Mouse (Mus musculus): ENCODE results near the gene Gm29797. TPM values are rescaled to one million over a fixed set of nuclear protein-coding genes. Genes with fewer than 3 reads are reported as not detected.

The Gm29797 gene
- polyA plus RNA-seq, 1 experiment from 2014 or later = not detected

- no peaks in the 10 kb centered on the region for H3K9me3 ChIP-seq (ENCODE audit: control insufficient read depth, low read length)
- H3K27me3 ChIP-seq (ENCODE audit: control insufficient read depth, insufficient read depth, low read length) = no peaks in the 10 kb centered on the region
- no peak overlapping the region for H3K4me2 ChIP-seq (ENCODE audit: low read depth)
- WGBS = 95% methylated on average over 10 of the region's 10 CpGs
- H3K27ac ChIP-seq (ENCODE audit: low read depth, low read length) = no peak overlapping the region
- no peak overlapping the region for H3K4me3 ChIP-seq (ENCODE audit: low read depth, low read length)
- H3K9ac ChIP-seq (ENCODE audit: low read length) = no peak overlapping the region
- DNase-seq (ENCODE audit: low spot score) (no peak), ATAC-seq (ENCODE audit: insufficient read depth, low FRiP score, low TSS enrichment) (no peak)
- peaks cover 12% of the 10 kb centered on the region for H3K36me3 ChIP-seq (ENCODE audit: control insufficient read depth, insufficient read depth, low read length)
- no peaks in the 10 kb centered on the region for H3K4me1 ChIP-seq (ENCODE audit: control insufficient read depth, insufficient read depth, low read length)
Observed at GRCm38 (mm10) chr2:181648926-181649325, 7.9 kb upstream of the Gm29797 start.

- no peak for DNase-seq (ENCODE audit: low spot score)
- Histone ChIP-seq H3K9ac (ENCODE audit: low read length) (no peak overlapping the region), H3K4me1 (ENCODE audit: control insufficient read depth, insufficient read depth, low read length) (no peaks in the 10 kb centered on the region), H3K9me3 (ENCODE audit: control insufficient read depth, low read length) (no peaks in the 10 kb centered on the region), H3K4me3 (ENCODE audit: low read depth, low read length) (no peak overlapping the region), H3K4me2 (ENCODE audit: low read depth) (no peak overlapping the region), H3K27ac (ENCODE audit: low read depth, low read length) (no peak overlapping the region), H3K27me3 (ENCODE audit: control insufficient read depth, insufficient read depth, low read length) (no peaks in the 10 kb centered on the region), H3K36me3 (ENCODE audit: control insufficient read depth, insufficient read depth, low read length) (peaks cover 20% of the 10 kb centered on the region)
- no peak for ATAC-seq (ENCODE audit: insufficient read depth, low FRiP score, low TSS enrichment)
Observed at GRCm38 (mm10) chr2:181653065-181653464, 3.8 kb upstream of the Gm29797 start.

GRCm38 (mm10) chr2:181653523-181653922, 3.3 kb upstream of the Gm29797 start:
- no peaks in the 10 kb centered on the region for H3K27me3 ChIP-seq (ENCODE audit: control insufficient read depth, insufficient read depth, low read length)
- H3K9ac ChIP-seq (ENCODE audit: low read length) = no peak overlapping the region
- H3K4me1 ChIP-seq (ENCODE audit: control insufficient read depth, insufficient read depth, low read length) = no peaks in the 10 kb centered on the region
- H3K4me3 ChIP-seq (ENCODE audit: low read depth, low read length) = no peak overlapping the region
- peaks cover 20% of the 10 kb centered on the region for H3K36me3 ChIP-seq (ENCODE audit: control insufficient read depth, insufficient read depth, low read length)
- WGBS = 86% methylated on average over 1 of the region's 1 CpGs
- no peak overlapping the region for H3K27ac ChIP-seq (ENCODE audit: low read depth, low read length)
- no peaks in the 10 kb centered on the region for H3K9me3 ChIP-seq (ENCODE audit: control insufficient read depth, low read length)
- DNase-seq (ENCODE audit: low spot score) = no peak
- ATAC-seq (ENCODE audit: insufficient read depth, low FRiP score, low TSS enrichment) = no peak
- H3K4me2 ChIP-seq (ENCODE audit: low read depth) = no peak overlapping the region

GRCm38 (mm10) chr2:181657441-181657840, 607 bp downstream of the Gm29797 start:
- Histone ChIP-seq H3K27ac (ENCODE audit: low read depth, low read length) (no peak overlapping the region), H3K9ac (ENCODE audit: low read length) (no peak overlapping the region), H3K4me3 (ENCODE audit: low read depth, low read length) (no peak overlapping the region), H3K4me2 (ENCODE audit: low read depth) (no peak overlapping the region), H3K9me3 (ENCODE audit: control insufficient read depth, low read length) (no peaks in the 10 kb centered on the region), H3K4me1 (ENCODE audit: control insufficient read depth, insufficient read depth, low read length) (no peaks in the 10 kb centered on the region), H3K36me3 (ENCODE audit: control insufficient read depth, insufficient read depth, low read length) (peaks cover 10% of the 10 kb centered on the region), H3K27me3 (ENCODE audit: control insufficient read depth, insufficient read depth, low read length) (no peaks in the 10 kb centered on the region)
- ATAC-seq (ENCODE audit: insufficient read depth, low FRiP score, low TSS enrichment) = no peak
- no peak for DNase-seq (ENCODE audit: low spot score)
- WGBS = 85% methylated on average over 2 of the region's 2 CpGs

- no peaks in the 10 kb centered on the region for H3K4me1 ChIP-seq (ENCODE audit: control insufficient read depth, insufficient read depth, low read length)
Observed at GRCm38 (mm10) chr2:181658528-181658927, 1.7 kb downstream of the Gm29797 start.

GRCm38 (mm10) chr2:181658930-181659555, 2.2 kb downstream of the Gm29797 start:
- Histone ChIP-seq H3K4me3 (ENCODE audit: low read depth, low read length) (no peak overlapping the region), H3K27me3 (ENCODE audit: control insufficient read depth, insufficient read depth, low read length) (no peaks in the 10 kb centered on the region), H3K9me3 (ENCODE audit: control insufficient read depth, low read length) (no peaks in the 10 kb centered on the region), H3K4me2 (ENCODE audit: low read depth) (no peak overlapping the region), H3K9ac (ENCODE audit: low read length) (no peak overlapping the region), H3K27ac (ENCODE audit: low read depth, low read length) (no peak overlapping the region), H3K36me3 (ENCODE audit: control insufficient read depth, insufficient read depth, low read length) (peaks cover 8% of the 10 kb centered on the region), H3K4me1 (ENCODE audit: control insufficient read depth, insufficient read depth, low read length) (no peaks in the 10 kb centered on the region)
- ATAC-seq (ENCODE audit: insufficient read depth, low FRiP score, low TSS enrichment) (no peak), DNase-seq (ENCODE audit: low spot score) (peak; percentile 37)
- 32% methylated on average over 17 of the region's 17 CpGs for WGBS

More at GRCm38 (mm10) chr2:181658528-181658927, 1.7 kb downstream of the Gm29797 start:
- WGBS = 85% methylated on average over 7 of the region's 7 CpGs
- ATAC-seq (ENCODE audit: insufficient read depth, low FRiP score, low TSS enrichment) = no peak
- Histone ChIP-seq H3K4me3 (ENCODE audit: low read depth, low read length) (no peak overlapping the region), H3K9me3 (ENCODE audit: control insufficient read depth, low read length) (no peaks in the 10 kb centered on the region), H3K4me2 (ENCODE audit: low read depth) (no peak overlapping the region), H3K27me3 (ENCODE audit: control insufficient read depth, insufficient read depth, low read length) (no peaks in the 10 kb centered on the region), H3K36me3 (ENCODE audit: control insufficient read depth, insufficient read depth, low read length) (peaks cover 10% of the 10 kb centered on the region), H3K9ac (ENCODE audit: low read length) (no peak overlapping the region), H3K27ac (ENCODE audit: low read depth, low read length) (no peak overlapping the region)
- DNase-seq (ENCODE audit: low spot score) = no peak

- Histone ChIP-seq H3K27me3 (ENCODE audit: control insufficient read depth, insufficient read depth, low read length) (no peaks in the 10 kb centered on the region), H3K4me3 (ENCODE audit: low read depth, low read length) (no peak overlapping the region), H3K4me2 (ENCODE audit: low read depth) (no peak overlapping the region), H3K36me3 (ENCODE audit: control insufficient read depth, insufficient read depth, low read length) (peaks cover 7% of the 10 kb centered on the region), H3K27ac (ENCODE audit: low read depth, low read length) (no peak overlapping the region), H3K9me3 (ENCODE audit: control insufficient read depth, low read length) (no peaks in the 10 kb centered on the region), H3K4me1 (ENCODE audit: control insufficient read depth, insufficient read depth, low read length) (no peaks in the 10 kb centered on the region), H3K9ac (ENCODE audit: low read length) (no peak overlapping the region)
- WGBS = 15% methylated on average over 9 of the region's 9 CpGs
- ATAC-seq (ENCODE audit: insufficient read depth, low FRiP score, low TSS enrichment) (peak; percentile 71; the same call in 1 of the 2 replicates), DNase-seq (ENCODE audit: low spot score) (peak; percentile 70)
Observed at GRCm38 (mm10) chr2:181659609-181660055, 2.8 kb downstream of the Gm29797 start.

GRCm38 (mm10) chr2:181662620-181663297, 5.9 kb downstream of the Gm29797 start:
- no peak overlapping the region for H3K9ac ChIP-seq (ENCODE audit: low read length)
- H3K4me3 ChIP-seq (ENCODE audit: low read depth, low read length) = no peak overlapping the region
- H3K4me1 ChIP-seq (ENCODE audit: control insufficient read depth, insufficient read depth, low read length) = no peaks in the 10 kb centered on the region
- H3K4me2 ChIP-seq (ENCODE audit: low read depth) = no peak overlapping the region
- H3K9me3 ChIP-seq (ENCODE audit: control insufficient read depth, low read length) = no peaks in the 10 kb centered on the region
- DNase-seq (ENCODE audit: low spot score) (no peak), ATAC-seq (ENCODE audit: insufficient read depth, low FRiP score, low TSS enrichment) (no peak)
- 90% methylated on average over 3 of the region's 3 CpGs for WGBS
- H3K27me3 ChIP-seq (ENCODE audit: control insufficient read depth, insufficient read depth, low read length) = no peaks in the 10 kb centered on the region
- H3K36me3 ChIP-seq (ENCODE audit: control insufficient read depth, insufficient read depth, low read length) = no peaks in the 10 kb centered on the region
- no peak overlapping the region for H3K27ac ChIP-seq (ENCODE audit: low read depth, low read length)

GRCm38 (mm10) chr2:181663298-181663630, 6.4 kb downstream of the Gm29797 start:
- Histone ChIP-seq H3K9me3 (ENCODE audit: control insufficient read depth, low read length) (no peaks in the 10 kb centered on the region), H3K4me1 (ENCODE audit: control insufficient read depth, insufficient read depth, low read length) (no peaks in the 10 kb centered on the region), H3K36me3 (ENCODE audit: control insufficient read depth, insufficient read depth, low read length) (no peaks in the 10 kb centered on the region), H3K27me3 (ENCODE audit: control insufficient read depth, insufficient read depth, low read length) (no peaks in the 10 kb centered on the region), H3K4me2 (ENCODE audit: low read depth) (no peak overlapping the region), H3K4me3 (ENCODE audit: low read depth, low read length) (no peak overlapping the region), H3K27ac (ENCODE audit: low read depth, low read length) (no peak overlapping the region), H3K9ac (ENCODE audit: low read length) (no peak overlapping the region)
- no peak for DNase-seq (ENCODE audit: low spot score)
- no peak for ATAC-seq (ENCODE audit: insufficient read depth, low FRiP score, low TSS enrichment)
- WGBS = 40% methylated on average over 4 of the region's 4 CpGs
